Mouse (Mus musculus): ENCODE results near the gene Rere. TPM values are rescaled to one million over a fixed set of nuclear protein-coding genes. Genes with fewer than 3 reads are reported as not detected.

Rere gene
- polyA plus RNA-seq, 1 experiment from 2014 or later: 27.2 TPM

DNA sequence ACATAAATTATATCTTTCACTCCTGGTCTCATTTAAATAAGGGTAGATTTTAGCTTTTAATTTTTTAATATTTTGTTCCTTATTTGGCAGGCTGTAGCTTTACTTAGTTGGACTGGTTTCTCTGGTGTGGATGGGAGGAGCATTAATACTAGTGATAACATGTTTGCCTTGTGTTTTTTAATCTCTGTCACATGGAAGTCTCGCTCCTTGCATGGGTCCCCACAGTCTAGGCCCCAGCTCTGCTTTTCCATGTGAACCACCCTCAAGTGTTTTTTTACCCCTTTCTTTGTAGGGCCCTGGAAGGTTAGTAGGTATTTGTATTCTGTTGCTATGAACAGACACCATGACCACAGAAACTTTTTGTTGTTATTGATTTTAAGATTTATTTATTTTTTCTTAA lies 238.6 kb downstream of the Rere start:
- Histone ChIP-seq H3K4me1 (no peaks in the 10 kb centered on the region), H3K4me2 (replicated peaks) (no peak overlapping the region), H3K36me3 (peaks cover 14% of the 10 kb centered on the region; the same call in 1 of the 2 replicates), H3K27ac (replicated peaks) (no peak overlapping the region), H3K9ac (no peak overlapping the region), H3K4me3 (replicated peaks) (no peak overlapping the region), H3K9me3 (replicated peaks) (no peaks in the 10 kb centered on the region), H3K27me3 (no peaks in the 10 kb centered on the region)
- ATAC-seq (ENCODE audit: insufficient number of reproducible peaks, low FRiP score, low TSS enrichment, low read depth): no peak
- 64% methylated on average over 1 of the region's 1 CpGs for whole genome bisulfite sequencing

DNA sequence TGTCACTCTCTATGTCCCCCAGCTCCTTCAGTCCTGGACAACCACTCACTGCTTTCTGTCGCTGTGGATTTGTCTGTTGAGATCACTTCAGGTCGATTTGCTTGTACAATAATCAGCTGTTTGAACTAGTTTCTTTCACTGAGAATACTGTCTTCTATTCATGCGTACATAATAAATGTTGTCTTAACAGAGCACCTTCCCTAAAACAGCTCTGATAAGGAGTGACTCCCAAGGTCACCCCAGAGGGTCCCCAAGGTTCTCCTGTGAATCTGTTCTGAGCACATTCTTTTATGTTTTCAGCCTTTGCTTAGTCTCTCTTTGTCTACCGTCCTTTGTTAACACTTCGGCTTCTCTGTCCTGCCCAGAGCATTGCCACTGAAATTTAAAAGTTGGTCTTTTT lies 241.0 kb downstream of the Rere start:
- WGBS: 85% methylated on average over 5 of the region's 5 CpGs
- Histone ChIP-seq H3K27me3 (no peaks in the 10 kb centered on the region), H3K36me3 (peaks cover 14% of the 10 kb centered on the region; the same call in 1 of the 2 replicates), H3K4me2 (replicated peaks) (no peak overlapping the region), H3K4me3 (replicated peaks) (no peak overlapping the region), H3K9me3 (replicated peaks) (no peaks in the 10 kb centered on the region), H3K9ac (no peak overlapping the region), H3K27ac (replicated peaks) (no peak overlapping the region), H3K4me1 (no peaks in the 10 kb centered on the region)
- ATAC-seq (ENCODE audit: insufficient number of reproducible peaks, low FRiP score, low TSS enrichment, low read depth): no peak

DNA sequence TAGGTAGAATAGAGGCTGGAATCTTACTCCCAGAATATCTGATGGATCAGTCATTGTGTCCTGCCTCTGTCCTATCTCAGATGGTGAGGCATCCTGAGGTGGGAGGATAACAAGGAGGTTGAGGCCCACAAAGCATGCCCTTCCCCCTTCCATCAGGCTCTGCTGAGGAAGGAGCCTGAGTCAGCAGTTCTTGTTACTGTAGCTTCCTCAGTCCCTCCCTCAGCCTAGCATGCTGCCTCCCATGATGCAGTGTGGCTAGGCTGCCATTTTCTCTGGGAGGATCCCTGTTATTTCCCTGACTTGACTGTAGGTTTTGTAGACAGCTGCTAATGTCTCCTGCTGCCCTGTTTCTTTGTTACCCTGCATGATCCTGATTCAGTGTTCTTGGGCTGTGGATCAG lies 241.9 kb downstream of the Rere start:
- Histone ChIP-seq H3K27ac (replicated peaks) (no peak overlapping the region), H3K36me3 (peaks cover 14% of the 10 kb centered on the region; the same call in 1 of the 2 replicates)
- ATAC-seq (ENCODE audit: insufficient number of reproducible peaks, low FRiP score, low TSS enrichment, low read depth): no peak

DNA sequence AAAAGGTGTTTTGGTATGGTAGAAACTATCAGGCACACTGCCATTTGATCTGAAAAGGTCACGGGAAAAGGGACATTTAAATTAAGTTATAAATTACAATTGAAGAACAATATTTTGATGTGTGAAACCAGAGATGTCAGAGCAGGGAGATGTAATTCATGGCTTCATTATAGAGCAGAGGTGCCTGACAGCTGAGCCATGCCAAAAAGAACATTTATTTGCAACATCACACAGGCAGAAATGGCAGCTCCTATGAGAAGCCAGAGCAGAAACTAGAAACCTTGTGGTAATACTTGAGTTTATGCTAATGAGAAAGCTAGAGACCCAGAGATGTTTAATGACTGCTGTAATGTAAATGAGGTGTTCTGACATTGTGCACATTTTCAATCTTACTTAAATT lies 244.8 kb downstream of the Rere start:
- no peak overlapping the region for H3K9ac ChIP-seq
- 78% methylated on average over 1 of the region's 1 CpGs for WGBS
- H3K27me3 ChIP-seq: no peaks in the 10 kb centered on the region
- no peaks in the 10 kb centered on the region for H3K9me3 ChIP-seq (replicated peaks)
- no peak for ATAC-seq (ENCODE audit: insufficient number of reproducible peaks, low FRiP score, low TSS enrichment, low read depth)
- no peak overlapping the region for H3K27ac ChIP-seq (replicated peaks)
- H3K4me2 ChIP-seq (replicated peaks): no peak overlapping the region
- peaks cover 24% of the 10 kb centered on the region; the same call in 1 of the 2 replicates for H3K36me3 ChIP-seq
- H3K4me1 ChIP-seq: no peaks in the 10 kb centered on the region
- no peak overlapping the region for H3K4me3 ChIP-seq (replicated peaks)

More for the DNA sequence above, 241.9 kb downstream of the Rere start:
- H3K27me3 ChIP-seq: no peaks in the 10 kb centered on the region
- no peak overlapping the region for H3K4me3 ChIP-seq (replicated peaks)
- H3K4me2 ChIP-seq (replicated peaks): no peak overlapping the region
- H3K9me3 ChIP-seq (replicated peaks): no peaks in the 10 kb centered on the region
- H3K9ac ChIP-seq: no peak overlapping the region
- H3K4me1 ChIP-seq: no peaks in the 10 kb centered on the region

DNA sequence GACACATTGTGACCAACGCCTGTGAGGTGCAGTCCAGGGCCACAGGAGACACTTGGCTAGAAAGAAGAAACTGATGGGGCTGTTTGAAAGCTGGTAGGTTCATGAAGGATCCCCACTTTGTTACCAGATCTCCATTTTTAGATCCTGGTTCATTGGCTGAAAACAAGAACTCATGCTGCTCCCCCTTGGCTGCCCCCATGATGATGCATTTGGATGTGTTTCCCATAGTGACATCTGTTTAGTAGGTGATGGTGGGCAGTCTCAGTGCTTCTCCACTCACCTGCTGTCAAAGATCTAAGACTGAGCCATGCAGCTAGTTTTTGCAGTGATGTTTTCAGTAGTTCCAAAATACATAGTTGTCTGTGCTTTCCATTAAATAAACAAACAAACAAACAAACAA lies 247.0 kb downstream of the Rere start:
- Histone ChIP-seq H3K9me3 (replicated peaks) (no peaks in the 10 kb centered on the region), H3K9ac (no peak overlapping the region), H3K27me3 (no peaks in the 10 kb centered on the region), H3K4me3 (replicated peaks) (no peak overlapping the region), H3K27ac (replicated peaks) (no peak overlapping the region), H3K4me1 (no peaks in the 10 kb centered on the region), H3K36me3 (peaks cover 22% of the 10 kb centered on the region; the same call in 1 of the 2 replicates), H3K4me2 (replicated peaks) (no peak overlapping the region)
- no peak for ATAC-seq (ENCODE audit: insufficient number of reproducible peaks, low FRiP score, low TSS enrichment, low read depth)
- WGBS: 95% methylated on average over 1 of the region's 1 CpGs

DNA sequence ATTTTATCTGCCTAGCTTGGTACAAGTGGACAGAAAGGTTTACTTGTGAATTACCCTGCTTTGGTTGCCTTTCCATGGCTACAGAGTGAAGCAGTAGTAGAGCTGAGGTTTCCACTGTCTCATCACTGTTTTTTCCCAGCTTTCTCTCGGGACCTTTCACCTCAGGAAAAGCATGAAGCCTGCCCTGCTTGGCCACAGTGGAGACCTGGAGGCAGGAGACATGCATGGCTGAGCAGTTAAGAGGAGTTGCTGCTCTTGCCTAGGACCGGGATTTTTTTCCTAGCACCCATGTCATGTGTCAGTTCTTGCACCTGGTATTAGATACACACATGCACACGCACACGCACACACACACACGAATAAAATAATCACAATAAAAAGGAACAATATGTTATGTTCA lies 247.4 kb downstream of the Rere start:
- Histone ChIP-seq H3K27me3 (no peaks in the 10 kb centered on the region), H3K9me3 (replicated peaks) (no peaks in the 10 kb centered on the region), H3K36me3 (peaks cover 18% of the 10 kb centered on the region; the same call in 1 of the 2 replicates), H3K27ac (replicated peaks) (no peak overlapping the region), H3K4me3 (replicated peaks) (no peak overlapping the region), H3K9ac (no peak overlapping the region), H3K4me1 (no peaks in the 10 kb centered on the region), H3K4me2 (replicated peaks) (no peak overlapping the region)
- ATAC-seq (ENCODE audit: insufficient number of reproducible peaks, low FRiP score, low TSS enrichment, low read depth): no peak
- WGBS: 87% methylated on average over 5 of the region's 5 CpGs

GRCm38 (mm10) chr4:150531869-150532268 lies 250.4 kb downstream of the Rere start:
- ATAC-seq (ENCODE audit: insufficient number of reproducible peaks, low FRiP score, low TSS enrichment, low read depth): no peak
- 72% methylated on average over 7 of the region's 7 CpGs for WGBS
- H3K9me3 ChIP-seq (replicated peaks): no peaks in the 10 kb centered on the region
- H3K36me3 ChIP-seq: peaks cover 24% of the 10 kb centered on the region; the same call in 1 of the 2 replicates
- no peaks in the 10 kb centered on the region for H3K27me3 ChIP-seq
- no peak overlapping the region for H3K9ac ChIP-seq
- no peak overlapping the region for H3K4me3 ChIP-seq (replicated peaks)
- H3K4me2 ChIP-seq (replicated peaks): no peak overlapping the region
- H3K27ac ChIP-seq (replicated peaks): no peak overlapping the region
- H3K4me1 ChIP-seq: peaks cover 6% of the 10 kb centered on the region; the same call in 1 of the 2 replicates

GRCm38 (mm10) chr4:150536821-150537510 lies 255.5 kb downstream of the Rere start:
- Histone ChIP-seq H3K36me3 (peaks cover 18% of the 10 kb centered on the region), H3K4me2 (replicated peaks) (no peak overlapping the region)
- WGBS: 69% methylated on average over 3 of the region's 3 CpGs

DNA sequence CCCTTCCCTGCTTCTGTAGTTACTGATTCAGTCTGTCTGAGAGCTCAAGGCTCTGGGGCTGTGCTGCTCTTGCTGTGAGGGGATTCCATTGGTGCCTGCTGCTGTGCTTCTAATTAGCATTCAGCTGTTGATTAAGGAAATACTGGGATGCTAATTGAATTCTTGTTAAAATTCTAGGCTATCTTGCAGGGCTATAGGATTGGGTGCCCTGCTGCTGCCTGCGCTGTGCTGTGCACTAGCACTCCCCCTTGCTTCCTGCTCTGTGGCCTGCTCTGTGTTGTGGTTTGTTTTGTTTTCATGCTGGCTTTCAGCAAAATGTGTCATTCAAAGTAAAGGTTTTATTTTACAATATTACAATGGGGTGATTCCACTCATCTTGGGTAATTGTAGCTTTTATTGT lies 258.4 kb downstream of the Rere start:
- H3K4me2 ChIP-seq (replicated peaks): no peak overlapping the region
- H3K4me3 ChIP-seq (replicated peaks): no peak overlapping the region
- H3K9me3 ChIP-seq (replicated peaks): no peaks in the 10 kb centered on the region
- no peak overlapping the region for H3K27ac ChIP-seq (replicated peaks)
- H3K27me3 ChIP-seq: no peaks in the 10 kb centered on the region
- 47% methylated on average over 1 of the region's 1 CpGs for WGBS
- no peak for ATAC-seq (ENCODE audit: insufficient number of reproducible peaks, low FRiP score, low TSS enrichment, low read depth)
- H3K36me3 ChIP-seq: peaks cover 15% of the 10 kb centered on the region
- H3K9ac ChIP-seq: no peak overlapping the region
- peaks cover 12% of the 10 kb centered on the region for H3K4me1 ChIP-seq

More at GRCm38 (mm10) chr4:150536821-150537510, 255.5 kb downstream of the Rere start:
- Histone ChIP-seq H3K9ac (no peak overlapping the region), H3K4me1 (peaks cover 12% of the 10 kb centered on the region; the same call in 1 of the 2 replicates), H3K27me3 (no peaks in the 10 kb centered on the region), H3K27ac (replicated peaks) (peak overlapping the region; percentile 58), H3K4me3 (replicated peaks) (no peak overlapping the region), H3K9me3 (replicated peaks) (no peaks in the 10 kb centered on the region)
- no peak for ATAC-seq (ENCODE audit: insufficient number of reproducible peaks, low FRiP score, low TSS enrichment, low read depth)

DNA sequence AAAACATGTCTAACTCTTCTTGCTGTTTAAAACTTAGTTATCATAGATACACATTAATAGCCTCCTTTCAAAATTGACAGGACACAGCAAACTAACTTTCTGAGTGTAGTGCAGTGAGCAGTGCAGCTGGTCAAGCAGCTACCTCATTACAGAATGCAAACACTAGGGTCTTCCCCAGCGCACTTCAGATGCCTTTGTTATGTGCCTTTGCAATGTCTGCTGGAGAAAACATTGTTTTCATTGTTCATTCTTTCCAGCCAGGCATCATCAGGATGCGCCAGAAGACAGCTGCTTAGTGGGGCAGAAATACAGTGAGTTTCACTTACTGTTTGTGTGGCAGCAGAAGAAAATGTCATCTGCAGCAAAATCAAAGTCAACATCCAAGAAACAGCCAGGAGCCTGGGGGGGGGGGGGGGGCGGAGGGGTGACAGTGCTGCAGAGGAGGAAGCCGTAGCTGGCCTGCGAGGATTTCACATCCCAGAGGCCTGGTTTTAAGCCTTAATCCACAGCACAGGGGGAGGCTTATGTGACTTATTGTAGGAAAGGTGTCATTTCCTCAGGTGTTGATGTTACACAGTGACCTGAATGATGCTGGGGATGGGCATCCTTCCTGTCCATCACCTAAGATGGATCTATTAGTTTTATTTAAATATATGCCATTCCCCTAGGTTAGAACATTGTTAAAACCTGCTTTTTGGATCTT lies 259.1 kb downstream of the Rere start:
- no peak overlapping the region for H3K4me2 ChIP-seq (replicated peaks)
- H3K27me3 ChIP-seq: no peaks in the 10 kb centered on the region
- H3K9me3 ChIP-seq (replicated peaks): no peaks in the 10 kb centered on the region
- 44% methylated on average over 4 of the region's 5 CpGs for WGBS
- H3K27ac ChIP-seq (replicated peaks): no peak overlapping the region
- no peak for ATAC-seq (ENCODE audit: insufficient number of reproducible peaks, low FRiP score, low TSS enrichment, low read depth)
- H3K9ac ChIP-seq: no peak overlapping the region
- peaks cover 9% of the 10 kb centered on the region for H3K36me3 ChIP-seq
- H3K4me1 ChIP-seq: peaks cover 14% of the 10 kb centered on the region
- H3K4me3 ChIP-seq (replicated peaks): no peak overlapping the region

GRCm38 (mm10) chr4:150544231-150544630 lies 262.8 kb downstream of the Rere start:
- peaks cover 3% of the 10 kb centered on the region; the same call in 1 of the 2 replicates for H3K4me1 ChIP-seq
- no peak for ATAC-seq (ENCODE audit: insufficient number of reproducible peaks, low FRiP score, low TSS enrichment, low read depth)
- no peaks in the 10 kb centered on the region for H3K27me3 ChIP-seq
- H3K4me3 ChIP-seq (replicated peaks): no peak overlapping the region
- peak overlapping the region; percentile 61 for H3K27ac ChIP-seq (replicated peaks)
- 79% methylated on average over 7 of the region's 7 CpGs for WGBS
- no peaks in the 10 kb centered on the region for H3K36me3 ChIP-seq
- H3K9me3 ChIP-seq (replicated peaks): no peaks in the 10 kb centered on the region
- no peak overlapping the region for H3K4me2 ChIP-seq (replicated peaks)
- no peak overlapping the region for H3K9ac ChIP-seq
